Mouse (Mus musculus): ENCODE data around the gene Aarsd1. TPM values are rescaled to one million over a fixed set of nuclear protein-coding genes. Genes with fewer than 3 reads are reported as not detected.
"Not testable (repeated sequence)": the region's sequence is repeated elsewhere in the genome, so short reads cannot be mapped to it uniquely, and the experiment has no call there.

The Aarsd1 gene
- polyA plus RNA-seq, 1 experiment = 17.0 TPM

DNA sequence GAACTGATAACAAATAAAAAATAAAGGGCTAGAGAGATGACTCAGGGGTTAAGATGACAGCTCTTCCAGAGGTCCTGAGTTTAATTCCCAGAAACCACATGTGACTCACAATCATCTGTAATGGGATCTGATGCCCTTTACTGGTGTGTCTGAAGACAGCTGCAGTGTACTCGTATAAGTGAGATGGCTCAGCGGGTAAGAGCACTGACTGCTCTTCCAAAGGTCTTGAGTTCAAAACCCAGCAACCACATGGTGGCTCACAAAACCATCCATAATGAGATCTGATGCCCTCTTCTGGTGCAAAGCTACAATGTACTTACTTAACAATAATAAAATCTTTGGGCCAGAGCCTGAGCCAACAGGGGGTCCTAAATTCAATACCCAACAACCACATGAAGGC lies 2.1 kb downstream of the Aarsd1 start:
- 89% methylated on average over 2 of the region's 2 CpGs for WGBS

DNA sequence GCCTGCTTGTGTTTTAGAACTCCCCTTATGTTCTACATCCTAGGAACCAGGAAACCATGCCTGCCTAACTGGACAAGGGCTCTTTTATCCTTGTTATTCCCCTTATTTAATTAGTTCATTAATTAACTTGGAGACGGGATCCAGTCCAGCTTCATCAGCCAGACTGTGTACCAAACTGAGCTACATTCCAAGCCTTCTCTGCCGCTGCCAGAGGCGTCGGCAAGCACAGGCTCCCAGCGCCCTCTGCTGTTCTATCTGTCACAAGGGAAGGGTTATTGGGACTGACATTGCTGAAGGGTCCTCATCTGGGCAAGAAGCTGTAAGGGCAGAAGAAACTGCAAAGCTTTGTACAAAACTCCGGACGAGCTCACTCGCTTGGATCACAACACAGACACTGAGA lies 22.3 kb downstream of the Aarsd1 start:
- peak; percentile 33 for DNase-seq (ENCODE audit: low read depth, low spot score)
- 3% methylated on average over 8 of the region's 8 CpGs for WGBS

More for the DNA sequence above, 2.1 kb downstream of the Aarsd1 start:
- DNase-seq (ENCODE audit: low read depth, low spot score) = no peak

GRCm38 (mm10) chr11:101381817-101382216 lies 35.6 kb downstream of the Aarsd1 start:
- 31% methylated on average over 4 of the region's 4 CpGs for WGBS
- DNase-seq (ENCODE audit: low read depth, low spot score) = no peak

GRCm38 (mm10) chr11:101378926-101379325 lies 38.5 kb downstream of the Aarsd1 start:
- WGBS = 73% methylated on average over 6 of the region's 6 CpGs
- DNase-seq (ENCODE audit: low read depth, low spot score) = no peak

DNA sequence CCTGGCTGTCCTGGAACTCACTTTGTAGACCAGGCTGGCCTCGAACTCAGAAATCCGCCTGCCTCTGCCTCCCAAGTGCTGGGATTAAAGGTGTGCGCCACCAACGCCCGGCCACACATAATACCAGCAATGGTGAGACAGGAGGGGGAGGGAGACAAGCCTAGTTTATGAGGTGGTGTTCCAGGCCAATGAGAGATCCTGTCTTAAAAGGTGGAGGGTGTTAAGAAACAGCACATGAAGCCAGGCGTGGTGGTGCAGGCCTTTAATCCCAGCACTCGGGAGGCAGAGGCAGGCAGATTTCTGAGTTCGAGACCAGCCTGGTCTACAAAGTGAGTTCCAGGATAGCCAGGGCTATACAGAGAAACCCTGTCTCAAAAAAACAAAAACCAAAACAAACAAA lies 39.2 kb downstream of the Aarsd1 start:
- not testable (repeated sequence) for DNase-seq (ENCODE audit: low read depth, low spot score)
- 90% methylated on average over 8 of the region's 8 CpGs for WGBS

DNA sequence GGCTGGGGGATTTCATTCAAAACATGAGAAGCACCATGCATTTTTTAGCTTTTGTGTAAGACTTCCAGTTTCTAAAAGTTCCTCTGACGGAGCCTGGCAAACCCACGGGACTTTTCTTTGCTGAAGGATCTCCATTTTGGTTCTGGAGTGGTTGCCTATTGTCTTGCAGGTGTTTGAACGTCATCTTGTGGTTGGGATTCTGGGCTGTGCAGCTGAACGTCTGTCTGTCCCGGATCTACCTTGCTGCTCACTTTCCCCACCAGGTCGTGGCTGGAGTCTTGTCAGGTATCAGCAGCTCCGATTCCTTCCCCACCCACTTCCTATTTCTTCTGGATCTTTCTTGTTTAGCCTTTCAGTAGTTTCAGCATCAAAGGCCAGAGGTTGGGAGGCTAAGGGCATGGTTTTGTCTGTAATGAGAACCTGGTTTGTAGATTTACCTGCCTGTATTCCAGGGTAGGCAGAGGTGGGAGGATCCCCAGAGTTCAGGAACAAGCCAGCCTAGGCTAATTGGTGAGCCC lies 42.9 kb downstream of the Aarsd1 start:
- 48% methylated on average over 7 of the region's 7 CpGs for WGBS
- no peak for DNase-seq (ENCODE audit: low read depth, low spot score)

DNA sequence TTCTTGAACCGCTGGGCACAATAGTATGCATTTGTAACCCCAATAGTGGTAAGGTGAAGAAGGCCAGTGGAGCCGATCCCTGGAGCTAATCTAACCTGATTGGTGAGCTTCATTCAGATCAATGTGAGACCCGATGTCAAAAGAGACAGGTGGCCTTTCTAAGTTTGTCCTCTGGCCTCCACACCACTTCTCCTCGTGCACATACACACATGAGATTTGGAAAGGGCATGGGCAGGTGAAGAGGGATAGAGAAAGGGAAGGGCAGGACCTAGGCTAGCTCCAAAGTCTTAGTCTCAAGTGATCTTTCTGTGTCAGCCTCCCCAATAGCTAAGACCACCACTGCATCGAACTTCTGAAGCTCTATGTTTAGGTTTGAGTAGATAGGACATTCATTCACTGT lies 47.3 kb downstream of the Aarsd1 start:
- 75% methylated on average over 5 of the region's 5 CpGs for WGBS
- no peak for DNase-seq (ENCODE audit: low read depth, low spot score)

DNA sequence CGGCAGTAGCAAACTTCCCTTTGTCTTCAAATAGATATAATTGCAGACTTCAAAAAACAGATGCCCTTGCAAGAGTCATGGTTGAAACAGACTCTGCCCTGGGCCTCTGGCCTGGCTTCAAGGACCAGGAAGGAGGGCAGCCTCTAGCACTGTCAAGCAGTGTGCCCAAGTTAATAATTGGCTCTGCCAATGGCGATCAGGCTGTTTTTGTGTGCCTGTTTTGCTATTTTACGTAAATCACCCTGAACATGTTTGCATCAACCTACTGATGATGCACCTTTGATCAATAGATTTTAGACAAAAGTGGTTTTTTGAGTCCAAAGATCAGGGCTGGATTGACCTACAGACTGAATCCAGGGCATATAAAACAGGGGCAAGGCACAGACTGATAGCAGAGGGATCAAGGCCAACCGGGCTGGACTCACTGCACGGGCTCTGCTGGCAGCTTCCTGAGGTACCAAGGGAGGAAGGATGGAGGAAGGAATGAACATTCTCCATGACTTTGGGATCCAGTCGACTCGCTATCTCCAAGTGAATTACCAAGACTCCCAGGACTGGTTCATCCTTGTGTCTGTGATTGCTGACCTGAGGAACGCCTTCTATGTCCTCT lies 50.0 kb downstream of the Aarsd1 start, which contains the start of gene G6pc:
TSS of gene G6pc (plus strand) at position 236 of the 610 bp plus-strand sequence.
- DNase-seq (ENCODE audit: low read depth, low spot score) = no peak
- 58% methylated on average over 8 of the region's 8 CpGs for WGBS

DNA sequence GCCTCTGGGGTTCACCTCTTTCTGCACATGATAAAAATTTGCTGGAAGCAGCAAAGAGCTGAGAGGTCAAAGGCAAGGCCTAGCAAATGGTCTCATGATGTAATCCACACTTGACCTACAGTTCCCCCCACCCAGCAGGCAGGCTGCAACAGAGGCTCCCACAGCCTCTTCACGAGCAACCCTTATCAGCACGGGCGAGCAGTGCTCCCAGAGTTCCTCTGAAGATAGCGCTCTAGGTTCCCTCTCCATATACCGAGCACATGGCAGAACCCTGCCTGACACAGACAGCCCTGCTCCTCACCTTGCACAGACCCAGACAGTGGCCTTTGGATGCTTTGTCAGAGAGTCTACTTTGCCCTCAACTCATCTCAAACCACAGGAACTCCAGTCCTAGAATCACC lies 52.9 kb downstream of the Aarsd1 start:
- 75% methylated on average over 5 of the region's 5 CpGs for WGBS
- no peak for DNase-seq (ENCODE audit: low read depth, low spot score)

DNA sequence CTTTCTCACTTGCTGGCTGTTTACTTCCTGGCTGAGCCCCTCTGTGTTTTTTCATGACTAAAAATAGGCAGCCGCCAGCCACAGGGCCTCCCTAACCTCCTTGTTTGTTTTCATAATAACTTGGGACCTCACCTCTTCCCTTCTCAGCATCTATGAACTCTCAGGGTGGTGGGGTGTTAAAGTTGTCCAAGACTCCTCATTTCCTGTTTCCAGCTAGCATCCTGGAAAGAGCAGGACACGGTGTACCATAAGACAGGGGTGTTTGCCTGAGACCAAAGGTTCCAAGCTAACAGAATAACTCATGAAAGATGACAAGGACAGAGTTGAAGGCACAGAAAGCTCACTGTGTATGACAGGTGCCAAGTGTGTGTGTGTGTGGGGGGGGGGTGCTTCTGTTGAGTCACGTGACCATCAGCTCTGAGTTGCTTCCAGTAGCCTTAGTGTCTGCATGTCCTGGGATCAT lies 56.7 kb downstream of the Aarsd1 start:
- 25% methylated on average over 3 of the region's 3 CpGs for WGBS
- DNase-seq (ENCODE audit: low read depth, low spot score) = no peak

DNA sequence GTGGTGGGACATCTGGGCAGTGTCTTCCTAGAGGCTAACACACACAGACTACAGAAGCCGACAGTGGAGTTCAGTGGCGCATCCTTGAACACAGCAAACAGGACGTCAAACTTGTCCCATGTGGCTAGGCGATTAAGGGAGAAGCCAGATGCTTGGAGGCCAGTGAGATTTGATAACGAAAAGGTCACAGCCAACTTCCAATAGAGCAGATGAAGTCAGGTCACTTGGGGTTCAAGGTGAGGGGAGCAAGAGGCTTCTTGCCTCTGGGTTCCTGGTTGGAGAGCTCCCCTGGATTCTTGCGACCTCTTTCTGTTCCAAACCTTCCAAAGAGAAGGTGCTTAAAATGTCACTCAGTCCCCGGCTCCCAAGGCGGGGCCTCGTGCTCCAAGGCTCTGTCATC lies 57.6 kb downstream of the Aarsd1 start:
- no peak for DNase-seq (ENCODE audit: low read depth, low spot score)
- 66% methylated on average over 9 of the region's 9 CpGs for WGBS

GRCm38 (mm10) chr11:101357505-101358182 lies 59.8 kb downstream of the Aarsd1 start:
- no peak for DNase-seq (ENCODE audit: low read depth, low spot score)
- WGBS = 41% methylated on average over 3 of the region's 3 CpGs

Other genes with a start within 250 kb of the Aarsd1 start
- 2.4 and 2.6 TPM in 2 replicates for gene Cntnap1, start 247.1 kb downstream of the Aarsd1 start, polyA plus RNA-seq (2012; rRNA removed)
- 22.9 and 31.4 TPM in 2 replicates for gene Plekhh3, start 246.3 kb downstream of the Aarsd1 start, polyA plus RNA-seq (2012; rRNA removed)
- 9.2 and 16.9 TPM in 2 replicates for gene Ccr10, start 242.2 kb downstream of the Aarsd1 start, polyA plus RNA-seq (2012; rRNA removed)
- 22.1 and 30.6 TPM in 2 replicates for gene Ezh1, start 191.2 kb downstream of the Aarsd1 start, polyA plus RNA-seq (2012; rRNA removed)
- gene Ramp2, start 171.6 kb downstream of the Aarsd1 start, polyA plus RNA-seq (2012; rRNA removed) = 38.9 and 40.8 TPM in 2 replicates
- gene Vps25, start 163.9 kb downstream of the Aarsd1 start, polyA plus RNA-seq (2012; rRNA removed) = 80.6 and 82.2 TPM in 2 replicates
- gene Wnk4, start 157.0 kb downstream of the Aarsd1 start, polyA plus RNA-seq (2012; rRNA removed) = 4.5 and 5.1 TPM in 2 replicates
- 0.21 and 0.37 TPM in 2 replicates for gene Cntd1, start 138.6 kb downstream of the Aarsd1 start, polyA plus RNA-seq (2012; rRNA removed)
- 336 and 344 TPM in 2 replicates for gene Coa3, start 138.5 kb downstream of the Aarsd1 start, polyA plus RNA-seq (2012; rRNA removed)
- 59.8 and 107 TPM in 2 replicates for gene Becn1, start 115.3 kb downstream of the Aarsd1 start, polyA plus RNA-seq (2012; rRNA removed)
- gene Psme3, start 101.4 kb downstream of the Aarsd1 start, polyA plus RNA-seq (2012; rRNA removed) = 52.4 and 56.6 TPM in 2 replicates
- gene Aoc2, start 92.6 kb downstream of the Aarsd1 start, polyA plus RNA-seq (2012; rRNA removed) = 4.3 and 6.9 TPM in 2 replicates
- 10.9 and 16.1 TPM in 2 replicates for gene Aoc3, start 87.0 kb downstream of the Aarsd1 start, polyA plus RNA-seq (2012; rRNA removed)
- gene G6pc, start 50.1 kb downstream of the Aarsd1 start, polyA plus RNA-seq (2012; rRNA removed) = 5.1 and 20.6 TPM in 2 replicates
- 0.32 and 0.41 TPM in 2 replicates for gene Gm27029, start 7.2 kb upstream of the Aarsd1 start, polyA plus RNA-seq (2012; rRNA removed)
- gene Rundc1, start 7.5 kb upstream of the Aarsd1 start, polyA plus RNA-seq (2012; rRNA removed) = 19.7 and 23.6 TPM in 2 replicates
- gene Ptges3l, start 7.7 kb upstream of the Aarsd1 start, polyA plus RNA-seq (2012; rRNA removed) = 1.8 and 3.2 TPM in 2 replicates
- 386 and 502 TPM in 2 replicates for gene Rpl27, start 24.7 kb upstream of the Aarsd1 start, polyA plus RNA-seq (2012; rRNA removed)
- 96.2 and 146 TPM in 2 replicates for gene Ifi35, start 30.8 kb upstream of the Aarsd1 start, polyA plus RNA-seq (2012; rRNA removed)
- gene Rnd2, start 47.4 kb upstream of the Aarsd1 start, polyA plus RNA-seq (2012; rRNA removed) = 13.4 and 20.2 TPM in 2 replicates
- 90.6 and 140 TPM in 2 replicates for gene Vat1, start 48.6 kb upstream of the Aarsd1 start, polyA plus RNA-seq (2012; rRNA removed)
- 1.3 and 2.1 TPM in 2 replicates for gene Brca1, start 134.3 kb upstream of the Aarsd1 start, polyA plus RNA-seq (2012; rRNA removed)
- 58.9 and 105 TPM in 2 replicates for gene Nbr1, start 134.5 kb upstream of the Aarsd1 start, polyA plus RNA-seq (2012; rRNA removed)
- gene Tmem106a, start 164.6 kb upstream of the Aarsd1 start, polyA plus RNA-seq (2012; rRNA removed) = 112 and 164 TPM in 2 replicates
- not detected in 2 replicates for gene Gm11634, start 181.6 kb upstream of the Aarsd1 start, polyA plus RNA-seq (2012; rRNA removed)
- 26.1 and 26.7 TPM in 2 replicates for gene Rdm1, start 209.6 kb upstream of the Aarsd1 start, polyA plus RNA-seq (2012; rRNA removed)
- gene Arl4d, start 247.9 kb upstream of the Aarsd1 start, polyA plus RNA-seq (2012; rRNA removed) = 26.3 and 36.9 TPM in 2 replicates

Data from large intestine, adult 2 months (tissue).